Mouse (Mus musculus) midbrain, embryonic 10.5 days (tissue): ENCODE measurements around the gene Gm3336. TPM values are rescaled to one million over a fixed set of nuclear protein-coding genes. Genes with fewer than 3 reads are reported as not detected.
A peak's percentile ranks its signal among the peaks of the same experiment; 100 is the strongest.

Experiments used
- DNase-seq: peaks from one replicate; pipeline ENCODE4 v3.0.0-alpha.2; 2017; ENCODE audit warnings: low spot score
- H3K27ac ChIP-seq: fragments of 300-500 bp; sonication (generic); replicated peaks from 2 replicates; pipeline ENCODE4 v1.5.1; 2016; ENCODE audit warnings: mild to moderate bottlenecking
- H3K27me3 ChIP-seq: fragments of 300-500 bp; sonication (generic); 2 replicates; pipeline ENCODE4 v1.6.1; 2016; ENCODE audit warnings: low read depth, mild to moderate bottlenecking; ENCODE audit not compliant: poor library complexity, severe bottlenecking
- H3K36me3 ChIP-seq: fragments of 300-500 bp; sonication (generic); 2 replicates; pipeline ENCODE4 v1.6.1; 2016; ENCODE audit warnings: mild to moderate bottlenecking, moderate library complexity
- H3K4me1 ChIP-seq: fragments of 300-500 bp; sonication (generic); 2 replicates; pipeline ENCODE4 v1.6.1; 2016
- H3K4me3 ChIP-seq: fragments of 300-500 bp; sonication (generic); 2 replicates; pipeline ENCODE4 v1.5.1; 2016; ENCODE audit warnings: mild to moderate bottlenecking, moderate library complexity
- H3K9me3 ChIP-seq: fragments of 300-500 bp; sonication (generic); replicated peaks from 2 replicates; pipeline ENCODE4 v1.6.1; 2016; ENCODE audit warnings: mild to moderate bottlenecking
- WGBS: fragments of 180-500 bp; shearing (Covaris S2); methylation state at CpG from one replicate; pipeline ENCODE4 v1.1.7; 2016; 5-methylcytosine and 5-hydroxymethylcytosine counted together
- polyA plus RNA-seq: library from polyadenylated mRNA; unstranded; fragments of >200 nt; fragmentation: Nextera tagmentation; extraction: Ambion mirVana; gene quantifications from 2 replicates; pipeline ENCODE4 v1.2.1, GENCODE M21; 2016

Gene Gm3336
- polyA plus RNA-seq, 1 experiment from 2014 or later = not detected

GRCm38 (mm10) chr8:70766571-70767440 is 48.5 kb downstream of the Gm3336 start:
- DNase-seq = peak; percentile 59
- H3K9me3 ChIP-seq = no peaks in the 10 kb centered on the region
- peaks cover 42% of the 10 kb centered on the region for H3K36me3 ChIP-seq
- H3K4me1 ChIP-seq = peaks cover 35% of the 10 kb centered on the region
- 7% methylated on average over 21 of the region's 21 CpGs for WGBS
- peak overlapping the region; percentile 58 for H3K27ac ChIP-seq
- H3K27me3 ChIP-seq = peaks cover 52% of the 10 kb centered on the region
- H3K4me3 ChIP-seq = peak overlapping the region; percentile 55

- WGBS = 79% methylated on average over 6 of the region's 6 CpGs
- Histone ChIP-seq H3K9me3 (no peaks in the 10 kb centered on the region), H3K4me3 (no peak overlapping the region), H3K27me3 (peaks cover 52% of the 10 kb centered on the region), H3K27ac (no peak overlapping the region), H3K36me3 (peaks cover 49% of the 10 kb centered on the region), H3K4me1 (peaks cover 30% of the 10 kb centered on the region)
- DNase-seq = no peak
Measured at GRCm38 (mm10) chr8:70767503-70767902, 49.2 kb downstream of the Gm3336 start.

GRCm38 (mm10) chr8:70768231-70768776 is 50.0 kb downstream of the Gm3336 start:
- DNase-seq = no peak
- Histone ChIP-seq H3K9me3 (no peaks in the 10 kb centered on the region), H3K4me1 (peaks cover 34% of the 10 kb centered on the region), H3K36me3 (peaks cover 57% of the 10 kb centered on the region), H3K27ac (no peak overlapping the region), H3K4me3 (no peak overlapping the region), H3K27me3 (peaks cover 52% of the 10 kb centered on the region)
- 95% methylated on average over 32 of the region's 32 CpGs for WGBS

GRCm38 (mm10) chr8:70768956-70769355 is 50.6 kb downstream of the Gm3336 start:
- no peak for DNase-seq
- peaks cover 64% of the 10 kb centered on the region for H3K36me3 ChIP-seq
- H3K27me3 ChIP-seq = peaks cover 52% of the 10 kb centered on the region
- H3K9me3 ChIP-seq = no peaks in the 10 kb centered on the region
- no peak overlapping the region for H3K4me3 ChIP-seq
- no peak overlapping the region for H3K27ac ChIP-seq
- peaks cover 40% of the 10 kb centered on the region for H3K4me1 ChIP-seq
- 84% methylated on average over 16 of the region's 16 CpGs for WGBS

GRCm38 (mm10) chr8:70769359-70769758 is 51.0 kb downstream of the Gm3336 start:
- peaks cover 44% of the 10 kb centered on the region for H3K4me1 ChIP-seq
- no peak overlapping the region for H3K27ac ChIP-seq
- no peak overlapping the region for H3K4me3 ChIP-seq
- peak; percentile 94 for DNase-seq
- H3K27me3 ChIP-seq = peaks cover 52% of the 10 kb centered on the region
- H3K36me3 ChIP-seq = peaks cover 68% of the 10 kb centered on the region
- no peaks in the 10 kb centered on the region for H3K9me3 ChIP-seq
- 10% methylated on average over 26 of the region's 26 CpGs for WGBS

- H3K36me3 ChIP-seq = peaks cover 73% of the 10 kb centered on the region
- no peak overlapping the region for H3K27ac ChIP-seq
- H3K4me3 ChIP-seq = no peak overlapping the region
- H3K27me3 ChIP-seq = peaks cover 48% of the 10 kb centered on the region
- H3K9me3 ChIP-seq = no peaks in the 10 kb centered on the region
- WGBS = 73% methylated on average over 12 of the region's 12 CpGs
- H3K4me1 ChIP-seq = peaks cover 49% of the 10 kb centered on the region
- DNase-seq = no peak
Measured at GRCm38 (mm10) chr8:70769858-70770257, 51.5 kb downstream of the Gm3336 start.

- Histone ChIP-seq H3K27me3 (peaks cover 39% of the 10 kb centered on the region), H3K4me1 (peaks cover 53% of the 10 kb centered on the region), H3K4me3 (no peak overlapping the region), H3K9me3 (no peaks in the 10 kb centered on the region), H3K27ac (no peak overlapping the region), H3K36me3 (peaks cover 78% of the 10 kb centered on the region)
- DNase-seq = no peak
- 95% methylated on average over 13 of the region's 13 CpGs for WGBS
Measured at GRCm38 (mm10) chr8:70770748-70771147, 52.4 kb downstream of the Gm3336 start.

- H3K9me3 ChIP-seq = no peaks in the 10 kb centered on the region
- WGBS = 94% methylated on average over 7 of the region's 7 CpGs
- peaks cover 53% of the 10 kb centered on the region for H3K4me1 ChIP-seq
Measured at GRCm38 (mm10) chr8:70771217-70771616, 52.9 kb downstream of the Gm3336 start.

GRCm38 (mm10) chr8:70772075-70772474 is 53.7 kb downstream of the Gm3336 start:
- peaks cover 48% of the 10 kb centered on the region for H3K4me1 ChIP-seq
- peaks cover 78% of the 10 kb centered on the region for H3K36me3 ChIP-seq
- no peaks in the 10 kb centered on the region for H3K9me3 ChIP-seq
- H3K27me3 ChIP-seq = peaks cover 25% of the 10 kb centered on the region
- no peak for DNase-seq
- H3K27ac ChIP-seq = no peak overlapping the region
- 93% methylated on average over 13 of the region's 13 CpGs for WGBS
- no peak overlapping the region for H3K4me3 ChIP-seq

More at GRCm38 (mm10) chr8:70771217-70771616, 52.9 kb downstream of the Gm3336 start:
- Histone ChIP-seq H3K27me3 (peaks cover 34% of the 10 kb centered on the region), H3K4me3 (no peak overlapping the region), H3K27ac (no peak overlapping the region), H3K36me3 (peaks cover 78% of the 10 kb centered on the region)
- DNase-seq = no peak

Other genes with a start within 250 kb of the Gm3336 start
- 16.9 and 20.7 TPM in 2 replicates for gene Klhl26, start 241.6 kb upstream of the Gm3336 start, polyA plus RNA-seq
- gene Tmem59l, start 231.2 kb upstream of the Gm3336 start, polyA plus RNA-seq = 7.9 and 8.3 TPM in 2 replicates
- 0.42 and 2.3 TPM in 2 replicates for gene Crlf1, start 225.4 kb upstream of the Gm3336 start, polyA plus RNA-seq
- gene Rex1bd, start 211.8 kb upstream of the Gm3336 start, polyA plus RNA-seq = 138 and 140 TPM in 2 replicates
- 836 and 881 TPM in 2 replicates for gene Uba52, start 207.7 kb upstream of the Gm3336 start, polyA plus RNA-seq
- 300 and 314 TPM in 2 replicates for gene Fkbp8, start 190.8 kb upstream of the Gm3336 start, polyA plus RNA-seq
- 56.5 and 58.8 TPM in 2 replicates for gene Kxd1, start 190.6 kb upstream of the Gm3336 start, polyA plus RNA-seq
- 18.0 and 22.7 TPM in 2 replicates for gene Ell, start 179.1 kb upstream of the Gm3336 start, polyA plus RNA-seq
- gene Isyna1, start 124.2 kb upstream of the Gm3336 start, polyA plus RNA-seq = 126 and 137 TPM in 2 replicates
- gene Ssbp4, start 109.7 kb upstream of the Gm3336 start, polyA plus RNA-seq = 73.3 and 78.8 TPM in 2 replicates
- 1.1 and 1.2 TPM in 2 replicates for gene Lrrc25, start 102.4 kb upstream of the Gm3336 start, polyA plus RNA-seq
- not detected in 2 replicates for gene Gdf15, start 86.1 kb upstream of the Gm3336 start, polyA plus RNA-seq
- gene Pgpep1, start 58.2 kb upstream of the Gm3336 start, polyA plus RNA-seq = 51.8 and 89.7 TPM in 2 replicates
- 315 and 355 TPM in 2 replicates for gene Lsm4, start 45.3 kb upstream of the Gm3336 start, polyA plus RNA-seq
- 62.5 and 78.6 TPM in 2 replicates for gene Jund, start 19.6 kb upstream of the Gm3336 start, polyA plus RNA-seq
- not detected in 2 replicates for gene Iqcn, start 15.1 kb upstream of the Gm3336 start, polyA plus RNA-seq
- 0.72 and 0.78 TPM in 2 replicates for gene Pde4c, start 5.2 kb downstream of the Gm3336 start, polyA plus RNA-seq
- 17.2 and 40.7 TPM in 2 replicates for gene Rab3a, start 36.1 kb downstream of the Gm3336 start, polyA plus RNA-seq
- 31.7 and 34.6 TPM in 2 replicates for gene Mpv17l2, start 42.4 kb downstream of the Gm3336 start, polyA plus RNA-seq
- 66.2 and 66.6 TPM in 2 replicates for gene Pik3r2, start 58.2 kb downstream of the Gm3336 start, polyA plus RNA-seq
- 9.8 and 12.1 TPM in 2 replicates for gene Mast3, start 86.5 kb downstream of the Gm3336 start, polyA plus RNA-seq
- 0.05 and 0.11 TPM in 2 replicates for gene Il12rb1, start 89.9 kb downstream of the Gm3336 start, polyA plus RNA-seq
- 5.2 and 7.3 TPM in 2 replicates for gene Arrdc2, start 121.2 kb downstream of the Gm3336 start, polyA plus RNA-seq
- 9.1 and 13.4 TPM in 2 replicates for gene Kcnn1, start 144.7 kb downstream of the Gm3336 start, polyA plus RNA-seq
- gene Ccdc124, start 155.4 kb downstream of the Gm3336 start, polyA plus RNA-seq = 180 and 183 TPM in 2 replicates
- 0.42 and 0.63 TPM in 2 replicates for gene Slc5a5, start 174.2 kb downstream of the Gm3336 start, polyA plus RNA-seq
- 3,389 and 3,784 TPM in 2 replicates for gene Rpl18a, start 178.9 kb downstream of the Gm3336 start, polyA plus RNA-seq
- gene Map1s, start 187.4 kb downstream of the Gm3336 start, polyA plus RNA-seq = 69.4 and 74.0 TPM in 2 replicates